In the genomic region with DNA sequence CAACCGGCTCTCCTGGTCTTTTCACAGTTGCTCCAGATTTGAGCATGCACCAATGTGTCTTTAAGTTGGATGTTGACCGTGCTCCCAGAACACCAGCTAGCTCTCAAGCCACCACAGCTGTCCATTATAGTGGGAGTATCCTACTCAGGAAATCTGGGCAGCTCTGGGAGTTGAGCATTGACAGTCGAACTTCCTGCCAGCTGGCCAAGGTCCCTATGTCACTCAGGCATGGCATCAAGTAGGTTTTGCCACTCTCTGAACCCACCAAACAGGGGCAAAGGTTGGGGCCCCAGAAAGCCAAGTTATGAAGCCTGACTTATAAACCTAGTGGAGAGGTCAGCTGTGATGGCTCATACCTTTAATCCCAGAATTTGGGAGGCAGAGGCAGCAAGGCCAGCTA, we compare ENCODE assay signal across 13 mouse cellular contexts. TPM values are rescaled to one million over a fixed set of nuclear protein-coding genes. Genes with fewer than 3 reads are reported as not detected.
A peak's percentile ranks its signal among the peaks of the same experiment; 100 is the strongest.
DNase-seq lines count a peak whose midpoint lies in the region; ATAC-seq lines count a peak whose summit lies in the region.
"Had no signal": no experiment of that assay in that cellular context is flagged by ENCODE, and none has a peak within 500 bp of the region (broad histone marks: within the 10 kb centered on the region; RNA-seq: fewer than 3 reads in every experiment).

No protein-coding gene starts in this region.

- no peaks in the 10 kb centered on the region for H3K27me3 ChIP-seq in lung, embryonic 16.5 days (ENCODE audit: control insufficient read depth, insufficient read depth, low read depth, low read length)
- H3K27me3 ChIP-seq: embryonic facial prominence, embryonic 13.5 days; neural tube, embryonic 13.5 days; Patski had no signal

- H3K9ac ChIP-seq in lung, embryonic 16.5 days (ENCODE audit: low read length), result no peak overlapping the region

- H3K4me1 ChIP-seq in lung, embryonic 16.5 days (replicated peaks; ENCODE audit: control insufficient read depth, insufficient read depth, low read length), result peaks cover 35% of the 10 kb centered on the region

- peak overlapping the region; percentile 99 for H3K27ac ChIP-seq in lung, embryonic 16.5 days (ENCODE audit: low read length)
- H3K27ac ChIP-seq: macrophage had no signal

- no peak overlapping the region for H3K4me2 ChIP-seq in lung, embryonic 16.5 days (ENCODE audit: low read depth, low read length)
- H3K4me2 ChIP-seq: embryonic facial prominence, embryonic 13.5 days; neural tube, embryonic 13.5 days had no signal

- H3K9me3 ChIP-seq in lung, embryonic 16.5 days (ENCODE audit: control insufficient read depth, low read length), result no peaks in the 10 kb centered on the region
- H3K9me3 ChIP-seq: embryonic facial prominence, embryonic 13.5 days; neural tube, embryonic 13.5 days had no signal

- H3K4me3 ChIP-seq in lung, embryonic 16.5 days (ENCODE audit: low read length), result no peak overlapping the region
- H3K4me3 ChIP-seq: embryonic facial prominence, embryonic 13.5 days; neural tube, embryonic 13.5 days had no signal

- DNase-seq in adrenal gland, postnatal 14 days, result peak; percentile 50
- DNase-seq in adrenal gland, adult 18-20 months (ENCODE audit: low spot score in 2 of 2), result no peak
- no peak for DNase-seq in lung, postnatal 14 days
- peak; percentile 94 for DNase-seq in kidney, adult 9 months
- DNase-seq in lung, postnatal 36 days, result peak; percentile 48
- no peak for DNase-seq in cerebellum, postnatal 14 days
- DNase-seq in layer of hippocampus, adult 18-20 months (ENCODE audit: low spot score in 2 of 2), result no peak
- DNase-seq: right cerebral cortex, postnatal 4 days had no signal

- no peak for ATAC-seq in lung, embryonic 16.5 days (ENCODE audit: low read depth)
- ATAC-seq: Patski had no signal

- H3K36me3 ChIP-seq in lung, embryonic 16.5 days (ENCODE audit: control insufficient read depth, insufficient read depth, low read length), result no peaks in the 10 kb centered on the region
- H3K36me3 ChIP-seq: embryonic facial prominence, embryonic 13.5 days; neural tube, embryonic 13.5 days had no signal

- WGBS in lung, embryonic 16.5 days, result 81% methylated on average over 3 of the region's 3 CpGs

RNA-seq across cellular contexts. Expression of a gene that starts 35.8 kb away (rescaled TPM):
- total RNA-seq in adrenal gland, postnatal 14 days (2021), result 806 and 848 TPM in 2 replicates
- total RNA-seq in adrenal gland, adult 18-20 months (2021), result 100 to 1,000 TPM; 463 to 486 TPM
- polyA plus RNA-seq in lung, embryonic 16.5 days (2015; fragmentation: Nextera tagmentation; extraction: Ambion mirVana), result 2,358 and 2,609 TPM in 2 replicates
- 100 to 1,000 TPM; 470 to 490 TPM for total RNA-seq in layer of hippocampus, adult 18-20 months (2021)

Comparison
In these comparisons a context has a peak if more than half of its experiments do, and no peak if none do; other contexts are left out.
1. DNase-seq: peak in adrenal gland, postnatal 14 days (single experiment), kidney, adult 9 months (single experiment) and lung, postnatal 36 days (single experiment); none in adrenal gland, adult 18-20 months (0 of 2), lung, postnatal 14 days (single experiment), cerebellum, postnatal 14 days (0 of 2) and layer of hippocampus, adult 18-20 months (0 of 2).